Mouse (Mus musculus) kidney, postnatal 25 days (tissue): ENCODE measurements around the gene Igfbp7.

Source experiments
- DNase-seq, 2 experiments: peaks; one replicate each; pipeline ENCODE4 v3.0.0; 2021; ENCODE audit warnings: mixed read lengths in 2 of 2

Igfbp7 gene

GRCm38 (mm10) chr5:77405455-77406057, 2.3 kb downstream of the Igfbp7 start:
- no peak for DNase-seq

GRCm38 (mm10) chr5:77404941-77405340, 2.9 kb downstream of the Igfbp7 start:
- no peak for DNase-seq

GRCm38 (mm10) chr5:77402901-77403300, 4.9 kb downstream of the Igfbp7 start:
- DNase-seq, result no peak

- no peak for DNase-seq
Measured at GRCm38 (mm10) chr5:77402137-77402536, 5.7 kb downstream of the Igfbp7 start.

- peak; percentile 81 to 91 for DNase-seq
Measured at GRCm38 (mm10) chr5:77400823-77401222, 7.0 kb downstream of the Igfbp7 start.

- peak; percentile 66 to 87 for DNase-seq
Measured at GRCm38 (mm10) chr5:77400151-77400550, 7.7 kb downstream of the Igfbp7 start.

- no peak for DNase-seq
Measured at GRCm38 (mm10) chr5:77399076-77399475, 8.8 kb downstream of the Igfbp7 start.

GRCm38 (mm10) chr5:77398285-77399057, 9.4 kb downstream of the Igfbp7 start:
- peak; percentile 61 to 83 for DNase-seq

- peak in 1 of 2 experiments; percentile 48 for DNase-seq
Measured at GRCm38 (mm10) chr5:77393990-77394618, 13.7 kb downstream of the Igfbp7 start.

GRCm38 (mm10) chr5:77393094-77393619, 14.7 kb downstream of the Igfbp7 start:
- peak in 1 of 2 experiments; percentile 53 for DNase-seq

GRCm38 (mm10) chr5:77390272-77390671, 17.6 kb downstream of the Igfbp7 start:
- peak; percentile 43 to 67 for DNase-seq

- DNase-seq, result peak in 1 of 2 experiments; percentile 47
Measured at GRCm38 (mm10) chr5:77388359-77388758, 19.5 kb downstream of the Igfbp7 start.

- peak in 1 of 2 experiments; percentile 30 for DNase-seq
Measured at GRCm38 (mm10) chr5:77387414-77387704, 20.5 kb downstream of the Igfbp7 start.

- DNase-seq, result peak in 1 of 2 experiments; percentile 42
Measured at GRCm38 (mm10) chr5:77386596-77387413, 21.0 kb downstream of the Igfbp7 start.

GRCm38 (mm10) chr5:77385900-77386595, 21.8 kb downstream of the Igfbp7 start:
- DNase-seq, result peak in 1 of 2 experiments; percentile 13

- DNase-seq, result peak in 1 of 2 experiments; percentile 40
Measured at GRCm38 (mm10) chr5:77385221-77385620, 22.6 kb downstream of the Igfbp7 start.

GRCm38 (mm10) chr5:77384724-77385123, 23.1 kb downstream of the Igfbp7 start:
- DNase-seq, result peak; percentile 69

GRCm38 (mm10) chr5:77383799-77384554, 23.9 kb downstream of the Igfbp7 start:
- peak; percentile 77 to 89 for DNase-seq

GRCm38 (mm10) chr5:77381686-77382085, 26.2 kb downstream of the Igfbp7 start:
- DNase-seq, result no peak

- no peak for DNase-seq
Measured at GRCm38 (mm10) chr5:77381283-77381682, 26.6 kb downstream of the Igfbp7 start.

GRCm38 (mm10) chr5:77380321-77380901, 27.4 kb downstream of the Igfbp7 start:
- no peak for DNase-seq
